Mouse (Mus musculus): ENCODE data around the gene Dusp10. TPM values are rescaled to one million over a fixed set of nuclear protein-coding genes. Genes with fewer than 3 reads are reported as not detected.

Dusp10 gene
- polyA plus RNA-seq, 1 experiment = 7.0 TPM

GRCm38 (mm10) chr1:184108254-184108653 is 95.2 kb downstream of the Dusp10 start:
- DNase-seq (ENCODE audit: low read depth) = no peak
- TF ChIP-seq CTCF (IDR thresholded peaks at IDR 0.05; ENCODE audit: borderline replicate concordance, extremely low read depth, insufficient read depth, insufficient read length) = no peak
- TF ChIP-seq POLR2A (IDR thresholded peaks at IDR 0.05; ENCODE audit: borderline replicate concordance, extremely low read depth, insufficient read depth, insufficient read length, poor library complexity, severe bottlenecking) = no peak

- TF ChIP-seq POLR2A (IDR thresholded peaks at IDR 0.05; ENCODE audit: borderline replicate concordance, extremely low read depth, insufficient read depth, insufficient read length, poor library complexity, severe bottlenecking) = no peak
- no peak for TF ChIP-seq CTCF (IDR thresholded peaks at IDR 0.05; ENCODE audit: borderline replicate concordance, extremely low read depth, insufficient read depth, insufficient read length)
- no peak for DNase-seq (ENCODE audit: low read depth)
These were observed 104.5 kb downstream of the Dusp10 start for GRCm38 (mm10) chr1:184117586-184117985.

GRCm38 (mm10) chr1:184117991-184118390 is 104.9 kb downstream of the Dusp10 start:
- TF ChIP-seq CTCF (IDR thresholded peaks at IDR 0.05; ENCODE audit: borderline replicate concordance, extremely low read depth, insufficient read depth, insufficient read length) = no peak
- no peak for TF ChIP-seq POLR2A (IDR thresholded peaks at IDR 0.05; ENCODE audit: borderline replicate concordance, extremely low read depth, insufficient read depth, insufficient read length, poor library complexity, severe bottlenecking)

GRCm38 (mm10) chr1:184118586-184118985 is 105.5 kb downstream of the Dusp10 start:
- no peak for TF ChIP-seq POLR2A (IDR thresholded peaks at IDR 0.05; ENCODE audit: borderline replicate concordance, extremely low read depth, insufficient read depth, insufficient read length, poor library complexity, severe bottlenecking)
- TF ChIP-seq CTCF (IDR thresholded peaks at IDR 0.05; ENCODE audit: borderline replicate concordance, extremely low read depth, insufficient read depth, insufficient read length) = no peak
- DNase-seq (ENCODE audit: low read depth) = no peak

More at GRCm38 (mm10) chr1:184117991-184118390, 104.9 kb downstream of the Dusp10 start:
- DNase-seq (ENCODE audit: low read depth) = no peak

Other genes starting within 250 kb of the Dusp10 start
- 0.93 and 1.0 TPM in 2 replicates for gene 1700056E22Rik, start 21.0 kb downstream of the Dusp10 start, polyA plus RNA-seq (2012; rRNA removed)

Data from brain, embryonic 14.5 days (tissue).